Mouse (Mus musculus) small intestine, adult 2 months (tissue): ENCODE measurements around the gene Igf2bp2. TPM values are rescaled to one million over a fixed set of nuclear protein-coding genes. Genes with fewer than 3 reads are reported as not detected.

Experiments used
- H3K27ac ChIP-seq: fragments of 200-500 bp; 2 replicates; pipeline ENCODE4 v1.5.1; 2012; ENCODE audit warnings: low read depth, low read length, control low read depth, inconsistent platforms; ENCODE audit not compliant: insufficient read depth
- H3K27me3 ChIP-seq: fragments of 200-500 bp; 2 replicates; pipeline ENCODE4 v1.6.1; 2012; ENCODE audit warnings: mild to moderate bottlenecking, moderate library complexity, low read length, inconsistent platforms; ENCODE audit not compliant: control insufficient read depth, insufficient read depth
- H3K36me3 ChIP-seq: fragments of 200-500 bp; 2 replicates; pipeline ENCODE4 v1.6.1; 2012; ENCODE audit warnings: mild to moderate bottlenecking, low read length, control low read depth, inconsistent platforms; ENCODE audit not compliant: control insufficient read depth, insufficient read depth
- H3K4me1 ChIP-seq: fragments of 200-500 bp; 2 replicates; pipeline ENCODE4 v1.6.1; 2012; ENCODE audit warnings: low read length, inconsistent platforms, mixed read lengths; ENCODE audit not compliant: control insufficient read depth, insufficient read depth, insufficient read length
- H3K4me3 ChIP-seq: fragments of 200-500 bp; 2 replicates; pipeline ENCODE4 v1.5.1; 2012; ENCODE audit warnings: low read depth, mild to moderate bottlenecking, control low read depth, inconsistent platforms, low read length, moderate library complexity
- CTCF ChIP-seq: fragments of 200-500 bp; IDR thresholded peaks from 2 replicates; pipeline ENCODE4 v1.5.1; 2012; ENCODE audit warnings: low read depth, mild to moderate bottlenecking, control low read depth, inconsistent platforms, low read length, moderate library complexity, mixed read lengths; ENCODE audit not compliant: insufficient replicate concordance, insufficient read length; ENCODE audit errors: extremely low read depth
- POLR2A ChIP-seq: fragments of 200-500 bp; IDR thresholded peaks from 2 replicates; pipeline ENCODE4 v1.6.1; 2012; ENCODE audit warnings: low read depth, mild to moderate bottlenecking, control low read depth, inconsistent platforms, low read length, moderate library complexity
- WGBS: fragments of 180-500 bp; shearing (Covaris S2); methylation state at CpG from one replicate; pipeline ENCODE4 v1.1.7; 2018; 5-methylcytosine and 5-hydroxymethylcytosine counted together
- polyA plus RNA-seq: library from polyadenylated mRNA; depleted of rRNA; stranded (reverse); fragments of >200 nt; gene quantifications from 2 replicates; pipeline ENCODE4 v1.2.3, GENCODE M21; 2012; rRNA removed

Igf2bp2 gene
- polyA plus RNA-seq: 4.3 and 8.0 TPM in 2 replicates

GRCm38 (mm10) chr16:22162512-22163455, at the start of gene Igf2bp2:
Igf2bp2 (minus strand) TSS chr16:22163299.
- Histone ChIP-seq H3K4me1 (peaks cover 4% of the 10 kb centered on the region), H3K4me3 (peak within 1 kb of the TSS; percentile 94), H3K27ac (peak within 1 kb of the TSS; percentile 78), H3K36me3 (no peaks in the 10 kb centered on the region), H3K27me3 (no peaks in the 10 kb centered on the region; the same call in 1 of the 2 replicates)
- TF ChIP-seq POLR2A (peak; percentile 65), CTCF (no peak)
- under 1% methylated on average over 128 of the region's 131 CpGs for WGBS

GRCm38 (mm10) chr16:22203501-22203900, 40.4 kb upstream of the Igf2bp2 start:
- WGBS: 42% methylated on average over 1 of the region's 1 CpGs
- Histone ChIP-seq H3K4me3 (no peak overlapping the region), H3K4me1 (no peaks in the 10 kb centered on the region), H3K27me3 (no peaks in the 10 kb centered on the region), H3K27ac (no peak overlapping the region), H3K36me3 (no peaks in the 10 kb centered on the region)
- TF ChIP-seq POLR2A: no peak
- no peak for TF ChIP-seq CTCF

- H3K36me3 ChIP-seq: no peaks in the 10 kb centered on the region
- no peak overlapping the region for H3K27ac ChIP-seq
- TF ChIP-seq POLR2A (no peak), CTCF (no peak)
- H3K4me3 ChIP-seq: no peak overlapping the region
- WGBS: 46% methylated on average over 3 of the region's 3 CpGs
- no peaks in the 10 kb centered on the region for H3K27me3 ChIP-seq
- H3K4me1 ChIP-seq: no peaks in the 10 kb centered on the region
These were observed 38.8 kb upstream of the Igf2bp2 start for GRCm38 (mm10) chr16:22201858-22202257.

- no peak for TF ChIP-seq CTCF
- no peak for TF ChIP-seq POLR2A
- WGBS: 97% methylated on average over 1 of the region's 1 CpGs
- Histone ChIP-seq H3K27me3 (no peaks in the 10 kb centered on the region), H3K4me3 (no peak overlapping the region), H3K36me3 (no peaks in the 10 kb centered on the region), H3K27ac (no peak overlapping the region), H3K4me1 (no peaks in the 10 kb centered on the region)
These were observed 37.4 kb upstream of the Igf2bp2 start for GRCm38 (mm10) chr16:22200476-22200875.

- TF ChIP-seq POLR2A (no peak), CTCF (no peak)
- no peaks in the 10 kb centered on the region for H3K36me3 ChIP-seq
- no peaks in the 10 kb centered on the region for H3K4me1 ChIP-seq
- no peak overlapping the region for H3K27ac ChIP-seq
- no peak overlapping the region for H3K4me3 ChIP-seq
- H3K27me3 ChIP-seq: no peaks in the 10 kb centered on the region
- WGBS: 83% methylated on average over 12 of the region's 12 CpGs
These were observed 24.3 kb upstream of the Igf2bp2 start for GRCm38 (mm10) chr16:22187366-22187765.

GRCm38 (mm10) chr16:22185411-22185810, 22.3 kb upstream of the Igf2bp2 start:
- H3K27me3 ChIP-seq: no peaks in the 10 kb centered on the region
- H3K36me3 ChIP-seq: no peaks in the 10 kb centered on the region
- H3K4me1 ChIP-seq: no peaks in the 10 kb centered on the region
- TF ChIP-seq CTCF (no peak), POLR2A (no peak)
- no peak overlapping the region for H3K27ac ChIP-seq
- no peak overlapping the region for H3K4me3 ChIP-seq
- WGBS: 83% methylated on average over 3 of the region's 3 CpGs

GRCm38 (mm10) chr16:22184113-22184512, 21.0 kb upstream of the Igf2bp2 start:
- Histone ChIP-seq H3K27ac (no peak overlapping the region), H3K27me3 (no peaks in the 10 kb centered on the region), H3K4me3 (no peak overlapping the region), H3K4me1 (no peaks in the 10 kb centered on the region), H3K36me3 (no peaks in the 10 kb centered on the region)
- TF ChIP-seq CTCF: no peak
- TF ChIP-seq POLR2A: no peak
- WGBS: 97% methylated on average over 5 of the region's 5 CpGs
